Mouse (Mus musculus) C2C12 (cell line): Measurements from ENCODE around the gene Abcb10. TPM values are rescaled to one million over a fixed set of nuclear protein-coding genes. Genes with fewer than 3 reads are reported as not detected.

Source experiments
- H3K27me3 ChIP-seq: one replicate; pipeline ENCODE4 v1.6.1; 2011; ENCODE audit not compliant: control insufficient read depth, insufficient read depth, insufficient read length
- H3K36me3 ChIP-seq: one replicate; pipeline ENCODE4 v1.6.1; 2011; ENCODE audit not compliant: control insufficient read depth, insufficient read depth
- H3K4me3 ChIP-seq: one replicate; pipeline ENCODE4 v1.5.1; 2011; ENCODE audit warnings: mild to moderate bottlenecking, control low read depth; ENCODE audit not compliant: poor library complexity, insufficient read depth, severe bottlenecking
- H3K79me2 ChIP-seq: one replicate; pipeline ENCODE4 v1.6.1; 2011; ENCODE audit not compliant: control insufficient read depth, insufficient read depth
- H3K79me3 ChIP-seq: one replicate; pipeline ENCODE4 v1.6.1; 2011; ENCODE audit warnings: low read depth, control low read depth
- H3ac ChIP-seq: one replicate; pipeline ENCODE3; 2011; ENCODE audit warnings: low read depth; ENCODE audit not compliant: control insufficient read depth, insufficient read length
- CEBPB ChIP-seq: IDR thresholded peaks from one replicate; pipeline ENCODE4 v1.6.1; 2011; ENCODE audit warnings: low read depth, mild to moderate bottlenecking, control low read depth, moderate library complexity
- CTCF ChIP-seq: IDR thresholded peaks from one replicate; pipeline ENCODE4 v1.5.1; 2011; ENCODE audit not compliant: control insufficient read depth, insufficient read depth, insufficient read length
- FOSL1 ChIP-seq: IDR thresholded peaks from one replicate; pipeline ENCODE4 v1.8.0; 2011; ENCODE audit warnings: mild to moderate bottlenecking, low read length; ENCODE audit not compliant: poor library complexity, insufficient read depth, severe bottlenecking
- MAX ChIP-seq: IDR thresholded peaks from one replicate; pipeline ENCODE4 v1.6.1; 2011; ENCODE audit warnings: mild to moderate bottlenecking, control low read depth
- MYOD1 ChIP-seq: IDR thresholded peaks from one replicate; pipeline ENCODE4 v1.6.1; 2011; ENCODE audit warnings: low read depth; ENCODE audit not compliant: control insufficient read depth, insufficient read length
- MYOG ChIP-seq: IDR thresholded peaks from one replicate; pipeline ENCODE4 v1.6.1; 2011; ENCODE audit not compliant: control insufficient read depth, insufficient read length; ENCODE audit errors: extremely low read depth
- USF1 ChIP-seq: IDR thresholded peaks from one replicate; pipeline ENCODE4 v1.6.1; 2011; ENCODE audit warnings: low read depth, mild to moderate bottlenecking, control low read depth, moderate library complexity
- polyA plus RNA-seq: library from polyadenylated mRNA; unstranded; fragments of >200 nt; fragmentation: generic; extraction: Trizol; gene quantifications from one replicate; pipeline ENCODE4 v1.2.1, GENCODE M21; 2012; ENCODE audit warnings: missing spikeins

Gene Abcb10
- polyA plus RNA-seq, 1 experiment, result 8.9 TPM

DNA sequence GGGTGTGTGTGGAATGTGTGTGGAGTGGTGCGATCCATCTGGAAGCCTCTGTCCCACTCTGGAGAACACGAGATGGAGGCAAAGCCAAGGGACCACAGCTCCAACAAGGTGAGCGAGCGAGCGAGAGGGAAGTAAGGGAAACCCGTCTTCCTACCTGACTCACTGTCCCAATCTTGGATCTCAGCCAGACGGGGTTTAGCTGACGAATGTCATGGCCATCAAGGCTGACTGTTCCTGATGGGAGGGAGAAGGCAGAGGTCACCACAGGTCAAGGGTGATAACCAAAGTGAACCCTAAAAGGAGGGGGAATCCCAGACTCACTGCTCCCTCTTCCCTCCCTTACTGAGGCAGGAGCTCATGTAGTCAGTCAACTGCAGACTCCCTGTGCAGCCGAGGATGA lies 22.9 kb downstream of the Abcb10 start:
- no peak overlapping the region for H3ac ChIP-seq
- H3K79me3 ChIP-seq, result no peaks in the 10 kb centered on the region
- TF ChIP-seq MYOG (no peak), MYOD1 (no peak), FOSL1 (no peak)
- H3K4me3 ChIP-seq, result no peak overlapping the region
- no peaks in the 10 kb centered on the region for H3K36me3 ChIP-seq
- no peaks in the 10 kb centered on the region for H3K27me3 ChIP-seq
- H3K79me2 ChIP-seq, result no peaks in the 10 kb centered on the region

- TF ChIP-seq MAX (no peak), CTCF (no peak), USF1 (no peak), MYOG (no peak), MYOD1 (no peak), CEBPB (no peak), FOSL1 (no peak)
- no peaks in the 10 kb centered on the region for H3K27me3 ChIP-seq
- H3K4me3 ChIP-seq, result no peak overlapping the region
- H3K79me3 ChIP-seq, result no peaks in the 10 kb centered on the region
- H3K79me2 ChIP-seq, result no peaks in the 10 kb centered on the region
- peak overlapping the region; percentile 13 for H3ac ChIP-seq
- H3K36me3 ChIP-seq, result no peaks in the 10 kb centered on the region
Measured at GRCm38 (mm10) chr8:123959473-123959872, 23.4 kb downstream of the Abcb10 start.

DNA sequence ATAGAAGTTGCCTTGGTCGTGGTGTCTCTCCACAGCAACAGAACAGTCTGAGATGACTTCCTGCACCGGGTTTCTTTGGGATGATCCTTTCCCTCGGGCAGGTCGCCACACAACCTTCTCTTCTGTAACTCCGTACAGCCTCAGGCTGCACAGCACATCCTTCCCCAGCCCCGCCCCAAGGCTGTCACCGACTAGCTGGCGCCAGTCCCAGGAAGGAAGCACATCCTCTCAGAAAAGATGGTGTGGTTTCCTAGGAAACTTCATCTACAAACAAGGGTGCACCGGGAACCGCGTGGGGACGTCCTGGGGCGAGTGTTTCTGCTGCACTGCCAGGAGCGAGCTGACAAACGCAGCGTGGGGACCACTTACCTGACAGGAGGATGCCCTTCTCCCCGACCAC lies 24.8 kb downstream of the Abcb10 start:
- Histone ChIP-seq H3K4me3 (no peak overlapping the region), H3K36me3 (no peaks in the 10 kb centered on the region), H3K79me2 (no peaks in the 10 kb centered on the region), H3K79me3 (no peaks in the 10 kb centered on the region), H3ac (no peak overlapping the region), H3K27me3 (no peaks in the 10 kb centered on the region)
- TF ChIP-seq CTCF (no peak), CEBPB (no peak), MYOG (no peak), MYOD1 (no peak), MAX (no peak), USF1 (no peak), FOSL1 (no peak)

GRCm38 (mm10) chr8:123954246-123954645 lies 28.7 kb downstream of the Abcb10 start:
- no peak overlapping the region for H3K4me3 ChIP-seq
- TF ChIP-seq MYOD1 (no peak), FOSL1 (no peak), CEBPB (no peak), USF1 (no peak), CTCF (no peak), MYOG (no peak), MAX (no peak)
- no peaks in the 10 kb centered on the region for H3K36me3 ChIP-seq
- H3K79me3 ChIP-seq, result no peaks in the 10 kb centered on the region
- H3ac ChIP-seq, result no peak overlapping the region
- H3K27me3 ChIP-seq, result no peaks in the 10 kb centered on the region
- no peaks in the 10 kb centered on the region for H3K79me2 ChIP-seq

- H3K4me3 ChIP-seq, result no peak overlapping the region
- no peaks in the 10 kb centered on the region for H3K27me3 ChIP-seq
- TF ChIP-seq MAX (no peak), CEBPB (no peak), FOSL1 (no peak), MYOG (no peak), CTCF (no peak), USF1 (no peak), MYOD1 (no peak)
- H3ac ChIP-seq, result no peak overlapping the region
- H3K79me2 ChIP-seq, result peaks cover 4% of the 10 kb centered on the region
- no peaks in the 10 kb centered on the region for H3K36me3 ChIP-seq
- peaks cover 3% of the 10 kb centered on the region for H3K79me3 ChIP-seq
Measured at GRCm38 (mm10) chr8:123953686-123954085, 29.2 kb downstream of the Abcb10 start.

DNA sequence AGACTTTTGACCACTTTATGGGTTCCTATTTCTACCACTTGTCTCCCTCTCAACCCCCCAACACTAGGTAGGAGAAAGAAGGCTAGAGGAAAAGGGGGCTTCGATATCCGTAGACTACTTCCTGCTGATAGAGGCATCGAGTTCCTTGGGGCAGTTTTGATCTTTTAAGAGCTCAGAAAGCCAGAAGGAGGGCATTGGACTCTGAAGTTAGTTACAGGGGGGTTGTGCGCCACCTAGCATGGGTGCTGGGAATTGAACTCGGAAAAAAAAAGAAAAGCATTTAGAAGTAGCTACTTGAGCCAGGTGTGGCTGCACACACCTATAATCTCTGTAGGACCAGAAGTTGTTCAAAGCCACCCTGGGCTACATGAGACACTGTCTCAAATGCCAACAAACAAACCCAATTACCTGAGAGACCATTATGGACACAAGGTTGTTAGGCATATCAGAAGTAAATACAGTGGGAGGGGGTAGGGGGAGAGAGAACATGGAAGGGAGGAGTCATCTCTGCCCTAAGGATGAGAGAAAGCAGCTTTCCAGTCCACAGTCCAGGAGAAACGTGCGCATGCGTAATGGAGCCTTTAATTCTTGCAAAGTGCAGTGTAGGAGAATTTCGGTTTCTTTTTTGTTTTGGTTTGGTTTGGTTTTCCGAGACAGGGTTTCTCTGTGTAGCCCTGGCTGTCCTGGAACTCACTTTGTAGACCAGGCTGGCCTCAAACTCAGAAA lies 32.7 kb downstream of the Abcb10 start:
- TF ChIP-seq CTCF (no peak), MYOD1 (no peak), USF1 (no peak), MAX (no peak), CEBPB (no peak), MYOG (no peak), FOSL1 (no peak)
- Histone ChIP-seq H3K27me3 (no peaks in the 10 kb centered on the region), H3K79me3 (peaks cover 21% of the 10 kb centered on the region), H3K4me3 (peak overlapping the region; percentile 98), H3K79me2 (peaks cover 25% of the 10 kb centered on the region), H3K36me3 (peaks cover 11% of the 10 kb centered on the region), H3ac (peak overlapping the region; percentile 92)
